Mouse (Mus musculus): ENCODE measurements around the gene Nppa.

DNA sequence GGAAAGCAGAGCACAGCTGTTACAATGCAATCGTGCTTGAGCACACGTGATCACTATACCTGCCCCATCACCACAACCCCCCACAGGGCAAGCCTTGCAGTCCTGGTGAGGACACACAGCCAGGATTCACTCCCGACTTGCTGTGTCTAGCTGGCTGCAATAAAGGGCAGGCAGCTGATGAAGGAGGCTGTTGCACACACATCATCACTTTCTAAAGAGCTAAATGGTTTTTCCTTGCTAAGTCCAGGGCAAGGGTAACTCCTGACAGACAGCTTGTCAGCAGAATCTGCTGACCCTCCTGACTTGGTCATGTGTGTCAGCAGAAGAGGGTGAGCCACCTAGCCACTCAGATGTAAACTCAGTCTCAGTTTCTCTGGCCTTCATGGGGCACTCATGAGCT is 16.5 kb downstream of the Nppa start:
- TF ChIP-seq MYOD1 (IDR thresholded peaks at IDR 0.05; ENCODE audit: control insufficient read depth in 1 of 3, insufficient read length in 2 of 3, low read depth in 2 of 3) (no peak), POLR2A (IDR thresholded peaks at IDR 0.05; ENCODE audit: insufficient read length, low read depth) (no peak), USF1 (IDR thresholded peaks at IDR 0.05; ENCODE audit: low read depth) (no peak), MAX (IDR thresholded peaks at IDR 0.05; ENCODE audit: low read depth) (no peak), CEBPB (IDR thresholded peaks at IDR 0.05; ENCODE audit: insufficient read depth, poor library complexity, severe bottlenecking) (no peak), E2F4 (IDR thresholded peaks at IDR 0.05; ENCODE audit: insufficient read depth) (no peak)
